Mouse (Mus musculus): Measurements from ENCODE around the gene Tmem14a.
"Not testable (repeated sequence)": the region's sequence is repeated elsewhere in the genome, so short reads cannot be mapped to it uniquely, and the experiment has no call there.

DNA sequence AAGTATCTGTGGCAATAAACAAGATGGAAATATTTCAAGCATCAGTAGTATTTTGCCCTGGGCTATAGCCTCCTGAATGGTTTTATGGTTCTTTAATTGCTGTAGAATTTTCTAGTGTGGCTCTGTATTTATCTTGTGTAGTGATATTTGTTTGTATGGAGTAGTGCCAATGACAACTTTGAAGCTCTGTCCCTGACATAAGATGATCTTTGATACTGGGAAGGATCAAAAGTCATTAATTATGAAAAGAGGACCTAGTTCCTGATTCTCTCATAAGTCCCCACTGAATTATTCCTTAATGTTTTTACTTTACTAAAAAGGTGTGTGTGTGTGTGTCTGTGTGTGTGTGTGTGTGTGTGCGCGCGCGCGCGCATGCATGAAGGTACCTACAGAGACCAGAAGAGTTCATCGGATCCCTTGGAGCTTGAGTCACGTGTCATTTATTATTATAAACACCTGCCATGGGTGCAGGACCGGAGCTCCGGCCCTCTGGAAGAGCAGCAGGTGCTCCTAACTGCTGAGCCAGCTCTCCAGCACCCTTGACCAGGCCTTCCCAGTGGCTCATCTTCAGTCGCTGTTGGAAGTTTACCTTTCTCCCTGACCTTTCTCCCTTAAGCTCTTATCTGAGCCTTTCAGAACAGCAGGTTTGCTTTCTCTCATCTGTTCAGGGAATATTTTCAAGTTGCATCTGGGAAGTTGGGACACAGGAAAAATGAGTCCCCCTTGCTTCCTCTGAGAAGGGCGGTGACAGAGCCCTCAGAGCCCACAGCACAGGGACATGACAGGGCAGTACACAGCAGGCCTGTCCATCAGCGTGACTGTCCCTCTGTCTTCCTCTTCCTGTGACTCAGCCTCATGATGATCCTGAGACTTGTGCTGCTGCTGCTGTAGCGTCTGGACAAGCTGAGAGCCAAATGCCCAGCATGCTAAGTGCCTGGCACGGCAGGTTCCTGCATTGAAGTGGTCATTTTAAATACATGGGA, 10.7 kb downstream of the Tmem14a start:
- TF ChIP-seq CTCF (IDR thresholded peaks at IDR 0.05; ENCODE audit: extremely low read depth, insufficient read length, insufficient replicate concordance, low read depth, low read length); POLR2A (IDR thresholded peaks at IDR 0.05; ENCODE audit: low read depth, low read length): not testable (repeated sequence)

Measured in small intestine, adult 2 months (tissue).